Mouse (Mus musculus): Measurements from ENCODE around the gene Tm4sf5. TPM values are rescaled to one million over a fixed set of nuclear protein-coding genes. Genes with fewer than 3 reads are reported as not detected.

Gene Tm4sf5
- polyA plus RNA-seq, 1 experiment = 0.54 TPM

- no peaks in the 10 kb centered on the region for H3K4me1 ChIP-seq (ENCODE audit: control insufficient read depth, insufficient read depth, low read length)
- DNase-seq = no peak
- no peak overlapping the region for H3K27ac ChIP-seq (ENCODE audit: insufficient read depth, low read length)
- H3K27me3 ChIP-seq (ENCODE audit: control insufficient read depth, insufficient read depth, low read length) = no peaks in the 10 kb centered on the region
- 64% methylated on average over 14 of the region's 14 CpGs for WGBS
- H3K4me3 ChIP-seq (replicated peaks; ENCODE audit: insufficient read depth, low read depth, low read length) = no peak overlapping the region
- TF ChIP-seq POLR2A (IDR thresholded peaks at IDR 0.05; ENCODE audit: borderline replicate concordance, insufficient read depth, low read length) (no peak), CTCF (IDR thresholded peaks at IDR 0.05; ENCODE audit: borderline replicate concordance, insufficient read depth, low read depth, low read length) (no peak)
These were observed 5.2 kb upstream of the Tm4sf5 start for GRCm38 (mm10) chr11:70499566-70500475.

- 95% methylated on average over 1 of the region's 1 CpGs for WGBS
- no peak for DNase-seq
These were observed 4.6 kb upstream of the Tm4sf5 start for GRCm38 (mm10) chr11:70500476-70500812.

GRCm38 (mm10) chr11:70502018-70502417 lies 3.0 kb upstream of the Tm4sf5 start:
- H3K4me3 ChIP-seq (replicated peaks; ENCODE audit: insufficient read depth, low read depth, low read length) = no peak overlapping the region
- 71% methylated on average over 3 of the region's 3 CpGs for WGBS

More at GRCm38 (mm10) chr11:70500476-70500812, 4.6 kb upstream of the Tm4sf5 start:
- Histone ChIP-seq H3K4me3 (replicated peaks; ENCODE audit: insufficient read depth, low read depth, low read length) (no peak overlapping the region), H3K4me1 (ENCODE audit: control insufficient read depth, insufficient read depth, low read length) (no peaks in the 10 kb centered on the region), H3K27ac (ENCODE audit: insufficient read depth, low read length) (no peak overlapping the region), H3K27me3 (ENCODE audit: control insufficient read depth, insufficient read depth, low read length) (no peaks in the 10 kb centered on the region)
- TF ChIP-seq CTCF (IDR thresholded peaks at IDR 0.05; ENCODE audit: borderline replicate concordance, insufficient read depth, low read depth, low read length) = no peak
- TF ChIP-seq POLR2A (IDR thresholded peaks at IDR 0.05; ENCODE audit: borderline replicate concordance, insufficient read depth, low read length) = no peak

GRCm38 (mm10) chr11:70506385-70506784 lies 1.3 kb downstream of the Tm4sf5 start:
- Histone ChIP-seq H3K27me3 (ENCODE audit: control insufficient read depth, insufficient read depth, low read length) (no peaks in the 10 kb centered on the region), H3K4me3 (replicated peaks; ENCODE audit: insufficient read depth, low read depth, low read length) (no peak overlapping the region), H3K27ac (ENCODE audit: insufficient read depth, low read length) (no peak overlapping the region), H3K4me1 (ENCODE audit: control insufficient read depth, insufficient read depth, low read length) (no peaks in the 10 kb centered on the region)
- no peak for DNase-seq
- TF ChIP-seq CTCF (IDR thresholded peaks at IDR 0.05; ENCODE audit: borderline replicate concordance, insufficient read depth, low read depth, low read length) (peak; percentile 44; the same call in 1 of the 2 replicates), POLR2A (IDR thresholded peaks at IDR 0.05; ENCODE audit: borderline replicate concordance, insufficient read depth, low read length) (no peak)
- WGBS = 23% methylated on average over 4 of the region's 4 CpGs

More at GRCm38 (mm10) chr11:70502018-70502417, 3.0 kb upstream of the Tm4sf5 start:
- Histone ChIP-seq H3K27me3 (ENCODE audit: control insufficient read depth, insufficient read depth, low read length) (no peaks in the 10 kb centered on the region), H3K27ac (ENCODE audit: insufficient read depth, low read length) (no peak overlapping the region), H3K4me1 (ENCODE audit: control insufficient read depth, insufficient read depth, low read length) (no peaks in the 10 kb centered on the region)
- no peak for DNase-seq
- TF ChIP-seq CTCF (IDR thresholded peaks at IDR 0.05; ENCODE audit: borderline replicate concordance, insufficient read depth, low read depth, low read length) (no peak), POLR2A (IDR thresholded peaks at IDR 0.05; ENCODE audit: borderline replicate concordance, insufficient read depth, low read length) (no peak)

GRCm38 (mm10) chr11:70506962-70507515 lies 2.0 kb downstream of the Tm4sf5 start:
- no peak for TF ChIP-seq POLR2A (IDR thresholded peaks at IDR 0.05; ENCODE audit: borderline replicate concordance, insufficient read depth, low read length)
- no peak for TF ChIP-seq CTCF (IDR thresholded peaks at IDR 0.05; ENCODE audit: borderline replicate concordance, insufficient read depth, low read depth, low read length)
- 73% methylated on average over 7 of the region's 7 CpGs for WGBS
- H3K4me1 ChIP-seq (ENCODE audit: control insufficient read depth, insufficient read depth, low read length) = no peaks in the 10 kb centered on the region
- no peak overlapping the region for H3K4me3 ChIP-seq (replicated peaks; ENCODE audit: insufficient read depth, low read depth, low read length)
- no peak for DNase-seq
- no peaks in the 10 kb centered on the region for H3K27me3 ChIP-seq (ENCODE audit: control insufficient read depth, insufficient read depth, low read length)
- H3K27ac ChIP-seq (ENCODE audit: insufficient read depth, low read length) = no peak overlapping the region

- TF ChIP-seq POLR2A (IDR thresholded peaks at IDR 0.05; ENCODE audit: borderline replicate concordance, insufficient read depth, low read length) (no peak), CTCF (IDR thresholded peaks at IDR 0.05; ENCODE audit: borderline replicate concordance, insufficient read depth, low read depth, low read length) (peak; percentile 87)
- Histone ChIP-seq H3K4me3 (replicated peaks; ENCODE audit: insufficient read depth, low read depth, low read length) (no peak overlapping the region), H3K27me3 (ENCODE audit: control insufficient read depth, insufficient read depth, low read length) (no peaks in the 10 kb centered on the region), H3K27ac (ENCODE audit: insufficient read depth, low read length) (no peak overlapping the region), H3K4me1 (ENCODE audit: control insufficient read depth, insufficient read depth, low read length) (no peaks in the 10 kb centered on the region)
- peak; percentile 49 to 58 for DNase-seq
- WGBS = 11% methylated on average over 19 of the region's 19 CpGs
These were observed 4.9 kb downstream of the Tm4sf5 start for GRCm38 (mm10) chr11:70509753-70510564.

- Histone ChIP-seq H3K4me3 (replicated peaks; ENCODE audit: insufficient read depth, low read depth, low read length) (no peak overlapping the region), H3K27ac (ENCODE audit: insufficient read depth, low read length) (no peak overlapping the region), H3K4me1 (ENCODE audit: control insufficient read depth, insufficient read depth, low read length) (no peaks in the 10 kb centered on the region), H3K27me3 (ENCODE audit: control insufficient read depth, insufficient read depth, low read length) (no peaks in the 10 kb centered on the region)
- TF ChIP-seq POLR2A (IDR thresholded peaks at IDR 0.05; ENCODE audit: borderline replicate concordance, insufficient read depth, low read length) = no peak
- TF ChIP-seq CTCF (IDR thresholded peaks at IDR 0.05; ENCODE audit: borderline replicate concordance, insufficient read depth, low read depth, low read length) = no peak
- WGBS = 81% methylated on average over 2 of the region's 2 CpGs
- DNase-seq = no peak
These were observed 6.2 kb downstream of the Tm4sf5 start for GRCm38 (mm10) chr11:70511242-70511641.

Measured in cerebellum, adult 2 months (tissue).